Mouse (Mus musculus): ENCODE data around the gene Cacna1h. TPM values are rescaled to one million over a fixed set of nuclear protein-coding genes. Genes with fewer than 3 reads are reported as not detected.
A peak's percentile ranks its signal among the peaks of the same experiment; 100 is the strongest.

The Cacna1h gene
- polyA plus RNA-seq, 1 experiment from 2014 or later = 0.15 TPM

DNA sequence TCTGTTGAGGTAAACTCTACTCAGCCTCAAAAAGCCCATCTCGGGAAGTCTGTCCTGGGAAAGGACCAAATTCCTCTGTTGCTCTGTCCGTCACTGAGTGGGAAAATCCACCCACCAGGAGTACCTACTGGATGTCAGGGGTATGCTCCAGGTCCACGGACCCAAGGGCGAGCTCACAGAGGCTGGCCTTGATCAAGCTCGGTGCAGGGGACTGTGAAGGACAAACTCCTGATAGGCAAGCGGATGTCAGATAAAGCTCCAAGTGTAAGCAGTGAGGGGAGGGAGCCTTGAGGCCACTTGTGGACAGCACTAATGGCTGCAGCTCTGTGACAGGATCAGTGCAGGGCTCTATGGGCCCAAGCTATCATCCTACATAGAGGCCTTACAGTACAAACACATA lies 23.4 kb downstream of the Cacna1h start:
- DNase-seq (no peak), ATAC-seq (no peak)
- no peak overlapping the region for H3K27ac ChIP-seq (ENCODE audit: low read depth)

DNA sequence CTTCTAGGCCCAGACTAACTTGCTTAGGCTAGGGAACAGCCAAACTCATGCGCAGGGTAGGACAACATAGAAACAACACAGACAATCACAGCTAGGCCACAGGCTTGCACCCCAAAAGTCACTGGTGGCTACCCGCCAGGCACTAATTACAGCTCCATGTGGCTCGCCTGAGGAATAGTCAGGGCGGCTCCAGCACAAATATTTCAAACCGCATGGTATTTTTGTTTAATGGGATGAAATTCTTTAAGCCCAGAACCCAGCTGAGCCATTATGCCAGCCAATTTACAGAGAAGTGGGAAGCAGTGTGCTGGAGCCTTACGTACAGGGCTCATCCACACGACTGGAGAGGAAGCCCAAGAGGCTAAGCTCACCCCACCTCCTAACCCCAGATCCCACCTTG lies 24.0 kb downstream of the Cacna1h start:
- 74% methylated on average over 7 of the region's 7 CpGs for WGBS (ENCODE audit: insufficient replicate concordance)
- DNase-seq = no peak
- Histone ChIP-seq H3K4me1 (ENCODE audit: insufficient read depth) (peaks cover 2% of the 10 kb centered on the region; the same call in 1 of the 2 replicates), H3K4me3 (ENCODE audit: low read depth, low read length) (no peak overlapping the region), H3K27me3 (ENCODE audit: insufficient read depth, low read length) (no peaks in the 10 kb centered on the region), H3K9ac (replicated peaks) (no peak overlapping the region), H3K27ac (ENCODE audit: low read depth) (no peak overlapping the region), H3K36me3 (replicated peaks; ENCODE audit: insufficient read depth, low read length) (no peaks in the 10 kb centered on the region), H3K4me2 (ENCODE audit: low read depth, low read length) (no peak overlapping the region), H3K9me3 (ENCODE audit: low read length) (no peaks in the 10 kb centered on the region)
- TF ChIP-seq EP300 (IDR thresholded peaks at IDR 0.05; ENCODE audit: low read depth) = no peak
- TF ChIP-seq CTCF (IDR thresholded peaks at IDR 0.05; ENCODE audit: low read depth) = no peak
- ATAC-seq = no peak

More for the DNA sequence above, 23.4 kb downstream of the Cacna1h start:
- TF ChIP-seq EP300 (IDR thresholded peaks at IDR 0.05; ENCODE audit: low read depth) = no peak
- TF ChIP-seq CTCF (IDR thresholded peaks at IDR 0.05; ENCODE audit: low read depth) = no peak
- no peak overlapping the region for H3K4me3 ChIP-seq (ENCODE audit: low read depth, low read length)
- 52% methylated on average over 6 of the region's 6 CpGs for WGBS (ENCODE audit: insufficient replicate concordance)
- no peaks in the 10 kb centered on the region for H3K27me3 ChIP-seq (ENCODE audit: insufficient read depth, low read length)
- H3K4me1 ChIP-seq (ENCODE audit: insufficient read depth) = no peaks in the 10 kb centered on the region
- H3K36me3 ChIP-seq (replicated peaks; ENCODE audit: insufficient read depth, low read length) = no peaks in the 10 kb centered on the region
- no peaks in the 10 kb centered on the region for H3K9me3 ChIP-seq (ENCODE audit: low read length)
- H3K9ac ChIP-seq (replicated peaks) = no peak overlapping the region
- no peak overlapping the region for H3K4me2 ChIP-seq (ENCODE audit: low read depth, low read length)

DNA sequence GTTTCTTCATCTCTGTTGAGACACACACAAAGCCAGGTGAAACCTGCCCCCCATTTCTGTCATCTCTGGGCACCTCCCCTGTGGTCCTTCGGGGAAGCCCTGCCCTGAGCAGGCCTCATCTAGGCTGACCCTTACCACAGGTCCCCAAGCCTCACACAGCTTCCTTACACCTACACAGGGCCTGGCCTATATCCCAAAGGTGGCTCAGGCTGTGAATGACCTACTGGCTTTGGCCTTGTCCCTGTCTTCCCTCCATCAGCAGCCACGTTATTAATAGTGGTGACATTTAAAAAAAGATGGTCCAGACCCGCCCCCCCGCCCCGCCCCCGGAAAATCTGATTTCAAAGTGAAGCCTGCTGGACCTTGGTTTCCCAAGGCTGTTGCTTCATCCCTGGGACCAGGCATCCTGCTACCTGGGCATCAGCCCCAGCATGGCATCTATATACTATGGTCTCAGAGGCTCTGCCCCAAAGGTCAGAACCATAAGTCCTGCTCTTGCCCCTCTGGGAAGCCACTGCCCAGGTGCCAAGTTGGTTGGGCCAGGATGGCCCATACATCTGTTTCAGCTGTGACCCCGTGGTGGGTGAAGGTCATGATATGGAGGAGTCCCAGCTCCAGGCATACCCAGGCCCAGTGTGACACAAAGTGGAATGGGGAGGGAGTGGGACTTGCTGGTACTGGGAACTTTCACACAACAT lies 25.1 kb downstream of the Cacna1h start:
- DNase-seq = no peak
- Histone ChIP-seq H3K36me3 (replicated peaks; ENCODE audit: insufficient read depth, low read length) (no peaks in the 10 kb centered on the region), H3K4me2 (ENCODE audit: low read depth, low read length) (no peak overlapping the region), H3K4me3 (ENCODE audit: low read depth, low read length) (no peak overlapping the region), H3K9me3 (ENCODE audit: low read length) (no peaks in the 10 kb centered on the region), H3K4me1 (ENCODE audit: insufficient read depth) (peaks cover 2% of the 10 kb centered on the region; the same call in 1 of the 2 replicates), H3K27me3 (ENCODE audit: insufficient read depth, low read length) (no peaks in the 10 kb centered on the region), H3K9ac (replicated peaks) (no peak overlapping the region), H3K27ac (ENCODE audit: low read depth) (no peak overlapping the region)
- ATAC-seq = no peak
- no peak for TF ChIP-seq CTCF (IDR thresholded peaks at IDR 0.05; ENCODE audit: low read depth)
- TF ChIP-seq EP300 (IDR thresholded peaks at IDR 0.05; ENCODE audit: low read depth) = no peak
- 69% methylated on average over 7 of the region's 7 CpGs for WGBS (ENCODE audit: insufficient replicate concordance)

DNA sequence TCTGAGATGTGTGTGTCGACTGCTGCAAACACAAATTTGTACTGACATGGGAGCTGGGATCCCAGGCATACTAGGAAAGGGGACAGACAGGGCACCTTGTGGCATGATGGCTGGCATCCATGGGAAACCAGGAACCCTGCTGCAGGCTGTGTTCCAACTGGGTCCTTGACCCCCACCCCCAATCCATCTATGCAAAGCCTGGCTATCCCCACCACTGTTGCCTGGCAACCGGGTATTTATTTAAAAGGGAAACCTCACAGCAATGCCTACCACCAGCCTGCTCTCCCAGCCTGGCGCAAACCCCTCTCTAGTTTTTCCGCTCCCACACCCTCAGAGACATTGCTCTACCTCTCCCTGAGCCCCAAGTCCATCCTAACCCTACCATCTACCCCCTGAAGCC lies 26.2 kb downstream of the Cacna1h start:
- DNase-seq (no peak), ATAC-seq (no peak)
- no peaks in the 10 kb centered on the region for H3K27me3 ChIP-seq (ENCODE audit: insufficient read depth, low read length)
- no peak overlapping the region for H3K4me3 ChIP-seq (ENCODE audit: low read depth, low read length)
- H3K27ac ChIP-seq (ENCODE audit: low read depth) = no peak overlapping the region
- no peak overlapping the region for H3K4me2 ChIP-seq (ENCODE audit: low read depth, low read length)
- TF ChIP-seq CTCF (IDR thresholded peaks at IDR 0.05; ENCODE audit: low read depth) = no peak
- no peak for TF ChIP-seq EP300 (IDR thresholded peaks at IDR 0.05; ENCODE audit: low read depth)
- peaks cover 2% of the 10 kb centered on the region; the same call in 1 of the 2 replicates for H3K4me1 ChIP-seq (ENCODE audit: insufficient read depth)
- H3K36me3 ChIP-seq (replicated peaks; ENCODE audit: insufficient read depth, low read length) = no peaks in the 10 kb centered on the region
- H3K9ac ChIP-seq (replicated peaks) = no peak overlapping the region
- WGBS (ENCODE audit: insufficient replicate concordance) = 68% methylated on average over 4 of the region's 4 CpGs
- no peaks in the 10 kb centered on the region for H3K9me3 ChIP-seq (ENCODE audit: low read length)

DNA sequence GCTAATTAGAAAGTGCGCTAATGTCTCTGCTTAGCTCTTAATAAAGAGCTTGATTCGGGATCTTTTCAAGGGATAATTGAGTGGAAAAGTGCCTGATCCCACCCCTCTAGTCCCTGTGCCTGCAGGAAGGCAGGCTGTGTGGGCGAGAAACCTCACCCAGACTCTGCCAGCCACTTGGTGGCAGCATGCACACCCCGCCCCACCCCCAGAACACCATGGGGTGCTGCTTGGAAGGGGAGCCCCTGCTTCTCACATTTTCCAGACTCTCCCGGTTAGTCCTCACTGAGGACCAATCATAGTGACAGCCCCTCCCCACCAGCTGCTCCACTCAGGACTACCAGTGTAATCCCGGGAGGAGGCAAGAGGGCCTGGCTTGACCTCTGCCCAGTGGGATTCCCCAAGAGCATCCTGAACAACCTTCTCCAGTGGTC lies 27.6 kb downstream of the Cacna1h start:
- Histone ChIP-seq H3K27me3 (ENCODE audit: insufficient read depth, low read length) (no peaks in the 10 kb centered on the region), H3K36me3 (replicated peaks; ENCODE audit: insufficient read depth, low read length) (no peaks in the 10 kb centered on the region), H3K27ac (ENCODE audit: low read depth) (no peak overlapping the region), H3K4me1 (ENCODE audit: insufficient read depth) (peaks cover 2% of the 10 kb centered on the region; the same call in 1 of the 2 replicates), H3K4me2 (ENCODE audit: low read depth, low read length) (no peak overlapping the region), H3K4me3 (ENCODE audit: low read depth, low read length) (no peak overlapping the region), H3K9ac (replicated peaks) (no peak overlapping the region), H3K9me3 (ENCODE audit: low read length) (no peaks in the 10 kb centered on the region)
- 26% methylated on average over 6 of the region's 6 CpGs for WGBS (ENCODE audit: insufficient replicate concordance)
- TF ChIP-seq EP300 (IDR thresholded peaks at IDR 0.05; ENCODE audit: low read depth) = no peak
- TF ChIP-seq CTCF (IDR thresholded peaks at IDR 0.05; ENCODE audit: low read depth) = no peak; the same call in 1 of the 2 replicates
- DNase-seq (no peak), ATAC-seq (no peak)

DNA sequence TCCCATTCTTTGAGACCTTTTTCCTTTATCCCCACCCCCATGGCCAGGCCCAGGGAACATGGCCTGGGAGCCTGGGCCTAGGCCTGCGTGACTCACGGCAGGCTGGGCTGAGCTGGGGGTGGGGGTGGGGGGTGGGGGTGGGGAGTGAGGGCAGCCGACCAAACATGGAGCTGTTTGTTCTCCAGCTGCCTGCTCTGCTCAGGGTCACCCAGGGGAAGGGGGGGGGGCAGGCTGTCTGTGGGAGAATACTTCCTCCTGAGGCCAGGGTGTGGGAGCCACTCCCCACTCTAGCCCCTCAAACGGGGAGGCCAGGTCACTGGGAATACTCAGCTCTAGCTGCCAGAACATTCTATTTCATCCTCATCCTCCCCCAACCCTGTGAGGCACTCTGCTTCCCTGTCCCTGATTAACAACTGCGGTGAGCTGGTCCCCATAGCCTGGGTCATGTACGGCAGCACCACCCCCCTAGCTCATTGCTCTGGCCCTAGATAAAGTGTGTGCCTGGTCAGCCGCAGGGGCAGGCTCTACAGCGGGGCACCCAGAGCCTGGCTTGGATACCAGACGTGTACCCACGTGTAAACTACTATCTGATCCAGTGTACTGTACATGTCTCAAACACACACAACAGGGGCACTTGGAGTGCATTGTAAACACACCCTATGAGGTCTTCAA lies 28.2 kb downstream of the Cacna1h start:
- no peak overlapping the region for H3K9ac ChIP-seq (replicated peaks)
- no peak for TF ChIP-seq EP300 (IDR thresholded peaks at IDR 0.05; ENCODE audit: low read depth)
- no peak for TF ChIP-seq CTCF (IDR thresholded peaks at IDR 0.05; ENCODE audit: low read depth)
- H3K27me3 ChIP-seq (ENCODE audit: insufficient read depth, low read length) = no peaks in the 10 kb centered on the region
- peaks cover 2% of the 10 kb centered on the region; the same call in 1 of the 2 replicates for H3K4me1 ChIP-seq (ENCODE audit: insufficient read depth)
- peak; percentile 88 for ATAC-seq
- peak; percentile 54 for DNase-seq
- H3K9me3 ChIP-seq (ENCODE audit: low read length) = no peaks in the 10 kb centered on the region
- no peak overlapping the region for H3K4me2 ChIP-seq (ENCODE audit: low read depth, low read length)
- no peak overlapping the region for H3K27ac ChIP-seq (ENCODE audit: low read depth)
- no peaks in the 10 kb centered on the region for H3K36me3 ChIP-seq (replicated peaks; ENCODE audit: insufficient read depth, low read length)
- WGBS (ENCODE audit: insufficient replicate concordance) = 11% methylated on average over 10 of the region's 10 CpGs
- no peak overlapping the region for H3K4me3 ChIP-seq (ENCODE audit: low read depth, low read length)

All from liver, postnatal 0 days (tissue).